Mouse (Mus musculus) heart, adult 2 months (tissue): ENCODE results near the gene Mdfic. TPM values are rescaled to one million over a fixed set of nuclear protein-coding genes. Genes with fewer than 3 reads are reported as not detected.

Source experiments
- DNase-seq, 2 experiments: peaks; one replicate each; pipeline ENCODE4 v3.0.0; 2021
- H3K27ac ChIP-seq: fragments of 200-600 bp; 2 replicates; pipeline ENCODE4 v1.8.1; 2022
- H3K27me3 ChIP-seq: fragments of 200-500 bp; 2 replicates; pipeline ENCODE4 v1.6.1; 2012; ENCODE audit warnings: mild to moderate bottlenecking, low read length, inconsistent platforms, mixed read lengths; ENCODE audit not compliant: control insufficient read depth, insufficient read depth
- H3K36me3 ChIP-seq: fragments of 200-500 bp; 2 replicates; pipeline ENCODE4 v1.6.1; 2012; ENCODE audit warnings: low read length, inconsistent platforms; ENCODE audit not compliant: control insufficient read depth, insufficient read depth
- H3K4me1 ChIP-seq: fragments of 200-500 bp; 2 replicates; pipeline ENCODE4 v1.6.1; 2011; ENCODE audit warnings: low read length; ENCODE audit not compliant: control insufficient read depth, insufficient read depth
- H3K4me3 ChIP-seq: fragments of 200-600 bp; 2 replicates; pipeline ENCODE4 v1.8.1; 2022
- H3K79me2 ChIP-seq: fragments of 200-500 bp; replicated peaks from 2 replicates; pipeline ENCODE4 v1.6.1; 2012; ENCODE audit warnings: mild to moderate bottlenecking, inconsistent platforms, low read length, moderate library complexity, mixed read lengths; ENCODE audit not compliant: control insufficient read depth, insufficient read depth
- H3K9ac ChIP-seq: fragments of 200-500 bp; 2 replicates; pipeline ENCODE4 v1.6.1; 2012; ENCODE audit warnings: low read depth, mild to moderate bottlenecking, control low read depth, inconsistent platforms, low read length, mixed read lengths
- CTCF ChIP-seq: fragments of 200-600 bp; IDR thresholded peaks from 2 replicates; pipeline ENCODE4 v1.8.1; 2022; ENCODE audit warnings: antibody characterized with exemption, mild to moderate bottlenecking, moderate library complexity
- EP300 ChIP-seq: fragments of 200-500 bp; IDR thresholded peaks from 2 replicates; pipeline ENCODE4 v1.6.1; 2011; ENCODE audit warnings: low read depth, low read length, control low read depth; ENCODE audit not compliant: insufficient read depth
- POLR2A ChIP-seq: fragments of 200-500 bp; IDR thresholded peaks from 2 replicates; pipeline ENCODE4 v1.6.1; 2011; ENCODE audit warnings: mild to moderate bottlenecking, low read depth, low read length, control low read depth; ENCODE audit not compliant: insufficient read depth
- WGBS: fragments of 180-500 bp; shearing (Covaris S2); methylation state at CpG from one replicate; pipeline ENCODE4 v1.1.7; 2018; 5-methylcytosine and 5-hydroxymethylcytosine counted together
- intact Hi-C: fragments of 180-260 bp; cut with DNase I; formaldehyde crosslinking; loops from one replicate; pipeline ENCODE4 v1.15.1; 2025
- polyA plus RNA-seq: library from polyadenylated mRNA; depleted of rRNA; stranded (reverse); fragments of >200 nt; gene quantifications from 2 replicates; pipeline ENCODE4 v1.2.3, GENCODE M21; 2012
- total RNA-seq, 2 experiments: library from RNA; stranded (reverse); gene quantifications; 2 replicates each; pipeline ENCODE4 v1.2.3; 2021

The Mdfic gene
- total and polyA plus RNA-seq, 3 experiments, result 5.3 to 15.3 (median 14.5) TPM

DNA sequence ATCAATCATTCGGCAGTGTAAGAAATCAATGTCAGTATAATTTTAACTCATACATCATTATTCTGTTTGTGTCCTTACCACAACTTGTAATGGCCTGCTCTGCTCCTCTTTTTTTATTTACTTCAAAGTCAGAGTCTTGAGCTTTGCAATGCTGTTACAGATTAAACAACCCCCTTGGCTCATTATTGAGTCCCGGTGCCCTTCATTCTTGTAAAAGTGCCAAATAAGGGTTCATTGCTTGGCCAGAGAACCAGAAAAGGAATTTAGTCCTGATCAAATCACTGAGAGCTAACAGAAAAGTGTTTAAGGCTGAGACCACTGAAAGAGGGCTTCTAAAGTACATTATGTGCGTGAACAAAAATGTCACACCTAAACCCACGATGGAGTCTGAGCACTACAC is 10.2 kb downstream of the Mdfic start:
- Histone ChIP-seq H3K27me3 (no peaks in the 10 kb centered on the region), H3K9ac (no peak overlapping the region), H3K4me3 (no peak overlapping the region), H3K4me1 (peaks cover 28% of the 10 kb centered on the region), H3K27ac (peak overlapping the region; percentile 70), H3K79me2 (0 out of 2 replicates have a peak, but pooled peaks cover 2% of the 10 kb centered on the region), H3K36me3 (peaks cover 57% of the 10 kb centered on the region)
- intact Hi-C loops, result no loop called here
- TF ChIP-seq CTCF (no peak), POLR2A (no peak), EP300 (no peak)
- no peak for DNase-seq
- 44% methylated on average over 4 of the region's 4 CpGs for WGBS

DNA sequence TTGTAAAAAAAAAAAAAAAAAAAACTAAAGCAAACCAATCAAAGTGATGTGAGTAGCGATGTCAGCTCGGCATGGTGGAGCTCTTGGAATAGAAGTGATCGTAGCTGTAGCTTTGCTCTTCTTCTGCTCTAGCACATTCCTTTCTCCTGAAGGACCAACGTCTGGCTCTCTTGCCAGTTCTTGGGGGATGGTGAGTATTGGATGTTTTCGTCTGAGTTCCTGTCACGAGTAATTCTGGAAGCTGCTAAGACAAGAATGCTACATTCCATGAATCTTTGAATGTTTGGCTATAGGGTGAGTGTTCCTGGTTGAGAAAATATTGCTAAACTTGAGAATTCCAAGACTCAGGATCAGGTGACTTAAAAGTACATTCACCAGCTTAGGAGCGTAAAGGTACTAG is 11.0 kb downstream of the Mdfic start:
- no peak overlapping the region for H3K4me3 ChIP-seq
- 0 out of 2 replicates have a peak, but pooled peaks cover 2% of the 10 kb centered on the region for H3K79me2 ChIP-seq
- 46% methylated on average over 7 of the region's 7 CpGs for WGBS
- TF ChIP-seq EP300, result no peak
- TF ChIP-seq POLR2A, result no peak
- TF ChIP-seq CTCF, result no peak
- no peak overlapping the region for H3K9ac ChIP-seq
- H3K4me1 ChIP-seq, result peaks cover 29% of the 10 kb centered on the region
- H3K27me3 ChIP-seq, result no peaks in the 10 kb centered on the region
- intact Hi-C loops, result no loop called here
- peaks cover 55% of the 10 kb centered on the region for H3K36me3 ChIP-seq
- peak overlapping the region; percentile 70 for H3K27ac ChIP-seq
- DNase-seq, result no peak

DNA sequence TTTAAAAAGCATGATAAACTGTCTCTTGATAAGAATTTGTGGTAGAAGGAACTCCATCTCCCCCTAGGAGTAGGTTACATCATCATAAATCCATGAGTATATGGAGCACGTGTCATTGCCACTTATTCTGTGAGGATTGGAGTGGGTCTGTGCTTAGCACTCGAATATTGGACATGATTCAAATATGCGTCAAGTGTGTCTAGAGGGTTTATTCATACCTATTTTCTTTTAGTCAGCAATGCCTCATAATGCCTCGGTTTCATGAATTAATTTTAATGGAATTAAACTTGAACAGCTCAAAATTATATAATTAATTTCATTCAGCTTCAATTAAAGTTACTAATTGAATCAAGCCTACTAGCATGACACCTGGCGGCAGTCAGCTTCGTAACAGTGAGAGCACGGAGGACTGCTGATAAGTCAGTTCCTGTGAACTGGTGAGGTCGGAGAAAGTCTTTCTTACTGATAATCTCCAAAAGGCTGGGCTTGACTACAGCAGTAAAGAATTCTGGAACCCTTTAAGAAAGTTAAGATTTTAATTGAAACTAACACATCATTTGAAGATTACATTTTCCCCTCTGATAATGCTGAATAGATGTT is 17.0 kb downstream of the Mdfic start:
- Histone ChIP-seq H3K4me1 (peaks cover 16% of the 10 kb centered on the region), H3K4me3 (no peak overlapping the region), H3K36me3 (peaks cover 30% of the 10 kb centered on the region), H3K27ac (no peak overlapping the region), H3K79me2 (peaks cover 5% of the 10 kb centered on the region), H3K9ac (no peak overlapping the region), H3K27me3 (no peaks in the 10 kb centered on the region)
- TF ChIP-seq EP300, result no peak
- TF ChIP-seq CTCF, result peak; percentile 70
- no peak for TF ChIP-seq POLR2A
- intact Hi-C loops, result loop anchor here (5.0 kb wide), 1 partner anchor 540 kb away; no protein-coding TSS in a partner anchor
- 30% methylated on average over 8 of the region's 8 CpGs for WGBS
- no peak for DNase-seq

DNA sequence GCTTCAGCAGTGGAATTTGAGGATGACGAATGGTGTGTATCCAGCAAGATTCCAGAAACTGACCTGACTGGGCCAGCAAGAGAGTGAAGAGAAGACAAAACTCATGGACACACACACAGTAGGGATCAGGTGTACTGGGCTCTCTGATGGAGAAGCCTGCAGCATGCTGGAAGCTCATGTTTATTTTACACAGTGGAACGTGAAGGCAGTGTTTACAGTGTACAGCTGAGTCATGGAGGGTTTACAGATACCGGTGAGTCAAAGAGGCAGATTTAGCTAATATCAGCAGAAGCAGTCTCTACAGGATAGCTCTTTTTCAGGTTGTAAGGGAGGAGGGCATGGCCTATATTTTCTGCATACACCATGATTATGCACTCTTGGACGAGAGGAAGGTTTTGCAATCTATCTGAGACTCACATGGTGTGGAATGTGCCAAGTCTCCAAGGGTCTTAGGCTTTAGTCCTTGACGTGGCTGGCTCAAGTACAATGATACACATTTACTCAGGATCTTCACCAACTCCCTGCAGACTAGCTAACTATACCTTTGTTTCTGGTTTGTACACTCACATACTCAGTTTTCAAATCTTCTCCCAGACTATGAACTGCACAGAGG is 18.0 kb downstream of the Mdfic start:
- intact Hi-C loops, result loop anchor here (5.0 kb wide), 1 partner anchor 541 kb away; no protein-coding TSS in a partner anchor
- Histone ChIP-seq H3K79me2 (peaks cover 5% of the 10 kb centered on the region), H3K9ac (no peak overlapping the region), H3K27me3 (no peaks in the 10 kb centered on the region), H3K4me1 (peaks cover 14% of the 10 kb centered on the region), H3K4me3 (no peak overlapping the region), H3K27ac (no peak overlapping the region), H3K36me3 (peaks cover 36% of the 10 kb centered on the region)
- no peak for DNase-seq
- WGBS, result 60% methylated on average over 5 of the region's 5 CpGs
- TF ChIP-seq POLR2A (no peak), EP300 (no peak), CTCF (no peak)

DNA sequence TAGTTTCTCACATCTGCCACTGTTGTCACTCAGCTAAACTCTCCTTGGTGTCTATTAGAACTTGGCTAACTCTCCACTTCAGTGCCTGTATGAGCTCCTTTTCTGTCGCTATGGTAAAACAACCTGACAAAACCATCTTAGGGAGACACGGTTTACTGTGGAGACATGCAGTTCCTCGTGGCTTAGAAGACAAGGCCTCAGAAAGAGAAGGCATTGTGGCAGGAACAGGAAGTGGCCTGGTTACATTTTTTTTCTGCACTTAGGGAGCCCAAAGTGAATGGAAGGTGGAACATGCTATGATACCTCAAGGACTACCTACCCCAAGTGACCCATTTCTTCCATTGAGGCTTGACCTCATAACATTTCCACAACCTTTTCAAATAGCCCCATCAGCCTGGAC is 18.7 kb downstream of the Mdfic start:
- no peak for TF ChIP-seq POLR2A
- TF ChIP-seq EP300, result no peak
- no peak for TF ChIP-seq CTCF
- intact Hi-C loops, result loop anchor here (5.0 kb wide), 1 partner anchor 542 kb away; no protein-coding TSS in a partner anchor
- Histone ChIP-seq H3K4me3 (no peak overlapping the region), H3K9ac (no peak overlapping the region), H3K36me3 (peaks cover 39% of the 10 kb centered on the region), H3K27ac (no peak overlapping the region), H3K79me2 (peaks cover 4% of the 10 kb centered on the region), H3K27me3 (no peaks in the 10 kb centered on the region), H3K4me1 (peaks cover 14% of the 10 kb centered on the region)
- no peak for DNase-seq
- 73% methylated on average over 3 of the region's 3 CpGs for WGBS

DNA sequence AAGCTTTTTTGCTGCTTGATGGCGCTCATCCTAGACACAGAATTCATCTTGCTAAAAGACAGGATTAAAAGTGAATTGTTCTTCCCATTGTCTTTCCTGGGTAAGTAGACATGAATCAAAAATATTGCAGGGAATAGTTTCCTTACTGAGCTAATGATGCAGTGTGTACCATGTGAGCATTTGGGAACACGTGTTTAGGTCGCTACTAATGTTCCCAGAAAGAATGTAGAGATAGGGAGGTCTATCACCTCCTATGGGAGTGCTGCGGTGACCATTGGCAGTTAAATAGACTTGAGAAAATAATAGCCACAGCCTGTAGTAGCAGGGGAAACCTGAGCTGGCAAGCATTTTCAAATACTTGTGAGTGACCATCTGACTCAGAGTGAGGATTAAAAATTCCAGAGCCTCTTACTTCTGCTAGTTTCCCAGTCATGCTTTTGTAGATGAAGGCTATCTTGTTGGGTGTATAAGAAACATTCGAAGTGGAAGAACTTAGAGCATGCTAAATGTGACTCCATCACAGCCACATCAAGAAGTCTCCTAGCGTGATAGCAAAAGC is 22.2 kb downstream of the Mdfic start:
- Histone ChIP-seq H3K27me3 (no peaks in the 10 kb centered on the region), H3K4me1 (peaks cover 14% of the 10 kb centered on the region), H3K9ac (no peak overlapping the region), H3K4me3 (no peak overlapping the region), H3K79me2 (peaks cover 4% of the 10 kb centered on the region), H3K27ac (peak overlapping the region; percentile 59), H3K36me3 (peaks cover 41% of the 10 kb centered on the region)
- TF ChIP-seq EP300 (no peak), POLR2A (no peak), CTCF (no peak)
- WGBS, result 63% methylated on average over 6 of the region's 6 CpGs
- intact Hi-C loops, result loop anchor here (2.0 kb wide), 1 partner anchor 16 kb away; no protein-coding TSS in a partner anchor
- no peak for DNase-seq
